ENCODE assay signal across 13 mouse cellular contexts in genomic region chr13:84685930-84686329, GRCm38 (mm10).
DNase-seq lines count a peak whose midpoint lies in the region; ATAC-seq and TF ChIP-seq lines count a peak whose summit lies in the region.
"Had no signal": no experiment of that assay in that cellular context is flagged by ENCODE, and none has a peak within 500 bp of the region (broad histone marks: within the 10 kb centered on the region; RNA-seq: fewer than 3 reads in every experiment).

No protein-coding gene starts in this region.

- H3K27me3 ChIP-seq in kidney, postnatal 0 days (ENCODE audit: insufficient read depth, low read length) = no peaks in the 10 kb centered on the region
- H3K27me3 ChIP-seq in neural tube, embryonic 15.5 days (replicated peaks) = no peaks in the 10 kb centered on the region
- H3K27me3 ChIP-seq: intestine, embryonic 15.5 days; liver, embryonic 15.5 days; Patski had no signal

- no peaks in the 10 kb centered on the region for H3K9me3 ChIP-seq in kidney, postnatal 0 days (replicated peaks; ENCODE audit: low read length)
- no peaks in the 10 kb centered on the region for H3K9me3 ChIP-seq in neural tube, embryonic 15.5 days (replicated peaks)
- H3K9me3 ChIP-seq: intestine, embryonic 15.5 days; liver, embryonic 15.5 days had no signal

- DNase-seq in kidney, postnatal 0 days (ENCODE audit: low spot score) = no peak
- no peak for DNase-seq in kidney, postnatal 10 days
- peak; percentile 41 for DNase-seq in A20 (ENCODE audit: low read depth, low spot score)
- peak; percentile 3 for DNase-seq in CD4-positive, CD25-positive, alpha-beta regulatory T cell, adult 2 months (ENCODE audit: low read depth, low spot score)
- peak; percentile 44 for DNase-seq in brain, adult 2 months (ENCODE audit: low read depth, low spot score)
- DNase-seq in adipocyte (ENCODE audit: low spot score) = no peak
- DNase-seq: adrenal gland, postnatal 14 days; lung, postnatal 36 days; right cerebral cortex, postnatal 14 days had no signal

- no peak for ATAC-seq in kidney, postnatal 0 days (replicated peaks; ENCODE audit: low FRiP score, low read depth)
- ATAC-seq in neural tube, embryonic 15.5 days (ENCODE audit: low FRiP score) = no peak
- ATAC-seq: intestine, embryonic 15.5 days; Patski had no signal

- no peaks in the 10 kb centered on the region for H3K36me3 ChIP-seq in kidney, postnatal 0 days (ENCODE audit: insufficient read depth, low read length)
- H3K36me3 ChIP-seq in neural tube, embryonic 15.5 days = no peaks in the 10 kb centered on the region
- H3K36me3 ChIP-seq: intestine, embryonic 15.5 days; liver, embryonic 15.5 days had no signal

- H3K27ac ChIP-seq in kidney, postnatal 0 days = no peak overlapping the region
- no peak overlapping the region for H3K27ac ChIP-seq in neural tube, embryonic 15.5 days (replicated peaks)
- H3K27ac ChIP-seq: intestine, embryonic 15.5 days; liver, embryonic 15.5 days had no signal

- H3K4me2 ChIP-seq in kidney, postnatal 0 days (ENCODE audit: low read length) = no peak overlapping the region
- no peak overlapping the region for H3K4me2 ChIP-seq in neural tube, embryonic 15.5 days
- H3K4me2 ChIP-seq: intestine, embryonic 15.5 days; liver, embryonic 15.5 days had no signal

- no peaks in the 10 kb centered on the region for H3K4me1 ChIP-seq in kidney, postnatal 0 days (replicated peaks; ENCODE audit: insufficient read depth, low read length)
- no peaks in the 10 kb centered on the region for H3K4me1 ChIP-seq in neural tube, embryonic 15.5 days
- H3K4me1 ChIP-seq: intestine, embryonic 15.5 days; liver, embryonic 15.5 days had no signal

- WGBS in kidney, postnatal 0 days = 57% methylated on average over 2 of the region's 2 CpGs
- whole genome bisulfite sequencing in neural tube, embryonic 15.5 days = 62% methylated on average over 2 of the region's 2 CpGs

- no peak overlapping the region for H3K9ac ChIP-seq in kidney, postnatal 0 days (ENCODE audit: low read depth, low read length)
- no peak overlapping the region for H3K9ac ChIP-seq in neural tube, embryonic 15.5 days (replicated peaks)
- H3K9ac ChIP-seq: intestine, embryonic 15.5 days; liver, embryonic 15.5 days had no signal

- peak; percentile 43; the same call in 1 of the 2 replicates for TF ChIP-seq CTCF in kidney, postnatal 0 days (IDR thresholded peaks at IDR 0.05; ENCODE audit: low read depth)

- no peak overlapping the region for H3K4me3 ChIP-seq in kidney, postnatal 0 days (replicated peaks; ENCODE audit: low read depth, low read length)
- no peak overlapping the region for H3K4me3 ChIP-seq in neural tube, embryonic 15.5 days (replicated peaks)
- H3K4me3 ChIP-seq: intestine, embryonic 15.5 days; liver, embryonic 15.5 days had no signal

Comparison
In these comparisons a context has a peak if more than half of its experiments do, and no peak if none do; other contexts are left out.
1. DNase-seq: peak in A20 (single experiment), CD4-positive, CD25-positive, alpha-beta regulatory T cell, adult 2 months (single experiment) and brain, adult 2 months (single experiment); none in kidney, postnatal 0 days (single experiment), kidney, postnatal 10 days (single experiment) and adipocyte (single experiment).